Mouse (Mus musculus) T-helper 17 cell (primary cell): Measurements from ENCODE around the gene Dpm3.

ENCODE experiments used
- in situ Hi-C, 2 experiments: fragments of 300-600 bp; cut with MboI, MseI; formaldehyde crosslinking; loops; 1 replicate in 1 of 2; 2 replicates in 1 of 2; pipeline ENCODE4 v1.15.1; 2025; ENCODE audit warnings: high pct_unique_total_duplicates in 2 of 2

Gene Dpm3

DNA sequence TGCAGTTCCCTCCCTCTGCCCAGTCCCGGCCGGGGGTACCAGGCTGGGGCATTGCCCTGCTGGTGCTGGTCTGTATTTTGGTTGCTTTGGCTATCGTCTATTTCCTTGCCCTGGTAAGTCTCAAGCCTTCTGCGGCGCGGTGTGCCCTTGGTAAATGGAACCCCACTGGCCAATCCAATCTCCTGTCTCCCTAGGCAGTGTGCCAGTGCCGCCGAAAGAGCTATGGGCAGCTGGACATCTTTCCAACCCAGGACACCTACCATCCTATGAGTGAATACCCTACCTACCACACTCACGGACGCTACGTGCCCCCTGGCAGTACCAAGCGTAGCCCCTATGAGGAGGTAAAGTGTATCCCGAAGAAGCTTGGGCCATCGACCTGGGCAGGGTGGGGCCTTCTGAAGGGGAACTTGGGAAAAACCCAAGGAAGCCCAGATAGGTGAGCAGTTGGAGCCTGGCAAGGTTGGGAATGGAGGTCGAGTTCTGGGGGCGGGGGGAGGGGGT, 27.3 kb upstream of the Dpm3 start:
- in situ Hi-C loops = no loop called here

DNA sequence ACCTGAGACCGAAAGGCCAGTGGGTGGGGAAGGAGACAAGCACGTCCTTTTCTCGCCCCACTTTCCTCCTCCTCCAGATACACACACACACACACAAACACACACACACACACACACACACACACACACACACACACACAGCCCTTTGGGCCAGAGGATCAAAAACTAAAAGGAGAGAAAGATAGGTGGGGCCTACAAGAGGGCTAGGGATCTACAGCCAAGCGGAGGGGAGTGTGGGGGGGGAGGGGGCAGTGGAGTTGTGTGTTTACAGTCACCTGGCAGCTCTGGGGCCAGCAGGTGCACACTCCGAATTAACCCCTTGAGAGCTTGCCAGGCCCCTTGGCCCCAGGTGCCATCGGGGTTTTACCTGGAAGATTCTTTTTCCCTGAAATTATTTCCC, 26.5 kb upstream of the Dpm3 start:
- in situ Hi-C loops = no loop called here

DNA sequence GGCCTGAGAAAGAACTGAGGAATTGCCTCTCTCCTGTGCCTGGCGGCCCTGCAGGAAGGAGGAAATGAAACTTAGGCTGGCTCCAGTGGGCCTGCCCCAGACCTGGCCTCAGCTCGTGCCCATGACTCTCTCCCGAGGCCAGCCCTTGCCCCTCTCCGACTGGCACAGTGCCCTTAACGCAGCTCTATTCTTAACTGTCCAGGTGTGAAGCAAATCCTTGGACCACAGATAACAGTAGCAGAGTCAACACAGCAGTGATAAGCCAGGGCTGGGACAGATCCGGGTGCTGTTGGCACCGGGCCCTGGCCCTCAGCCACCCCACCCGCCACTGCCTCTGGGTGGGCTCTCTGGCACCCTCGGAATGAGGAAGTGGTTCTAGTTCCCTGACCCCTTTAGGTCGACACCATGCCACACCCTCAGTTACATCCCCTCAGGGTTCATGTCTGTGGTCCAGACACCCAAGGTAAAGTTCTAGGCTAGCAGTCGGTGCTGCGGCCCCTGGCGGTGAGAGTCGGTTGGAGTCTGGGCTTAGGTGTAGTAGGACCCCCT, 25.5 kb upstream of the Dpm3 start:
- in situ Hi-C loops = no loop called here

DNA sequence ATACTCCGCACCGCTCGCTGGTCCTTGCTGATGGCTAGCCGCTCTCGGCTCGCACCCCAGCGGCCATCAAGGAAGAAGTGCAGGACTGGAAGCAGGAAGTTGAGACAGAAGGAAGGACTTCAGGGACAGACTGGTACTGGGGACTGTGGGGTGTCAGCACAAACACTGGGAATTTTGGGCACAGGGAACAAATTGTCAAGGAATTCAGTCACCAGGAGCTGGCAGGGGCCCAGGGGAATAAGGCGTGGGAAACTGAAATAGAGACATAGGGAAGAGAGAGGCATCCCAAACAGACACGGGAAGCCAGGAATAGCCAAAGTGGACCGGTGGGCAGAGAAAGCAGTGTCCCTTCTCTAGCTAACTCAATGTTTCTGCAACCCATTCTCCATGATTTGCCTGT, 22.6 kb upstream of the Dpm3 start:
- in situ Hi-C loops = no loop called here

DNA sequence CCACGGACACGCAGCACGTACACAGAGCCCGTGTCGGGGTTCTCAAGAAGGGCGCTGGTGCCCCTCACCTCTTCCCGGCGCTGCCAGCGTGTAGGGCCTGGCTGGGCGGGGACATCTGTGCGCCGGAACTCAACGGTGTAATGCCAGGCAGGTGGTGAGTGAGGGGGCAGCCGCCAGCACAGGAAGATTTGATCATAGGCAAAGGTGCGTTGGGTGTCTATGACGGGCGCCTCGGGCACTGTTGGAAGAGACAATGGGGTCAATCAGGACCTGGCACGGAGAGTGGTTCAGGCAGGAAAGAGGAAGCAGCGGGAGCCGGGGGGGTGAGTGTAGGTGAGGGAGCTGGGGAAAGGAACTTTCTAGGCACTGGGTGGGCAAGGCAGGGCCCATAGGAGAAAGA, 21.5 kb upstream of the Dpm3 start:
- in situ Hi-C loops = no loop called here

DNA sequence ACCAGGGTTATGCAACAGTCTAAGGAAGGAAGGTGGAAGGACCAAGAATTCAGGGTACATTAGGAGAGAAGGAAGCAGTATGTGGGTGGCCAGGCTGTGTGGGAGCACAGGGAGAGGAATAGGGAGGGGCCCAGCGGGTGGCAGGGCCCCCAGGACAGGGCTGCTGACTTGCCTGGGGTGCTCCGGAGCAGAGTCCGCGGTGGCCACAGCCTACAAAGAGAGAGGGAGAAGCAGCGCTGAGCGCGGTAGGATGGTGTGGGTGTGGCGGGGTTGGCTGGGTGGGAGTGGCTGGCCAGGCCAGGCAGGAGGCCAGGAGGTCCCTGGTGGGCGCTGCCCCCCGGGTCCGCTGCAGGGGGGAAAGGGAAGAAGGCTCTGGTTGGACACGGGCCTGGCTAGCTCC, 20.7 kb upstream of the Dpm3 start:
- in situ Hi-C loops = no loop called here

DNA sequence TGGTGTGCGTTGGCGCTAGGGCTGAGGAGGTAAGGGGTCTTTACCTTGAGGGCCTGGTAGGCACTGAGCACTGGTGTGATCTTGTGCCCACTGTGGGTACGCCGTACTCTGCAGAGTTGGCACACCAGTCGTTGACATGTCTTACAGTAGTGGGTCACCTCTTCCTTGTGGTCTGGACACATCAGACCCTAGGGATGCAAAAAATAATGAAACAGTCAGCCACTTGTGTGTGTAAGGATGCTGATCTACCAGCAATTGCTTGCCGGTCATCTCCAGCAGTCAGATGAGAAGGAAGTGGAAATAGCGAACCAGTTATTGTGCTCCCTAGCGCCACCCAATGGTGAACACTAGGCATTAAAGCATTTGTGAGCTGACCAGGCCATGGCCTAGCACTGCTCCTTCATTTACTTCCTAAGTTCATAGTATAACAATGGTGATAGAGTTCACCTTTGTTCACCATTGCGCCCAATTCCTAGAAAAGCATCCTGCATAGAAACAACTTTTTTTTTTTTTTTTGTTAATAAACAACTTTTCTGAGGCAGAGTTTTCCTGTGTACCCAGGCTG, 16.7 kb upstream of the Dpm3 start:
- in situ Hi-C loops = loop anchor here in 1 of 2 experiments (10.0 kb wide), 1 partner anchor 1362 kb away; the partner anchor contains the start of genes Gm42674, S100a4 and S100a5

DNA sequence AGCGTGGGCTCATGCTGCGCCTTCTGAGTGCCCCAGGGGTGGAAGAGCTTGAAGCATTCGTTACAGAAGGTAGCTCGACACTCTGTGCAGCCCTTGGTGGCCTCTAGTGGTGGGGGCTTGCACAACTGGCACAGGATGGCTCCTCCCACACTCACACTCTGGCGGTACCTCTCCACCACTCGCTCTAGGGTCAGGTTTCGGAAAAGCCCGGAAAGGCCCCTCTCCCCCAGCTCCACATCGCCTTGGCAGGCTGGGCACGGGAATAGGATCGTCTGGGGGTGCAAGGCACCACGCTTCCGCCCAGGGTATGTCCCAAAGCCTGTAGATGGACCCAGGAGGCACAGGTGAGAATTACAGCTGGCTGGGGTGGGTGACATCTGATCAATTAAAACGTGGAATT, 15.5 kb upstream of the Dpm3 start:
- in situ Hi-C loops = loop anchor here in 1 of 2 experiments (10.0 kb wide), 1 partner anchor 1361 kb away; the partner anchor contains the start of genes Gm42674, S100a4 and S100a5

DNA sequence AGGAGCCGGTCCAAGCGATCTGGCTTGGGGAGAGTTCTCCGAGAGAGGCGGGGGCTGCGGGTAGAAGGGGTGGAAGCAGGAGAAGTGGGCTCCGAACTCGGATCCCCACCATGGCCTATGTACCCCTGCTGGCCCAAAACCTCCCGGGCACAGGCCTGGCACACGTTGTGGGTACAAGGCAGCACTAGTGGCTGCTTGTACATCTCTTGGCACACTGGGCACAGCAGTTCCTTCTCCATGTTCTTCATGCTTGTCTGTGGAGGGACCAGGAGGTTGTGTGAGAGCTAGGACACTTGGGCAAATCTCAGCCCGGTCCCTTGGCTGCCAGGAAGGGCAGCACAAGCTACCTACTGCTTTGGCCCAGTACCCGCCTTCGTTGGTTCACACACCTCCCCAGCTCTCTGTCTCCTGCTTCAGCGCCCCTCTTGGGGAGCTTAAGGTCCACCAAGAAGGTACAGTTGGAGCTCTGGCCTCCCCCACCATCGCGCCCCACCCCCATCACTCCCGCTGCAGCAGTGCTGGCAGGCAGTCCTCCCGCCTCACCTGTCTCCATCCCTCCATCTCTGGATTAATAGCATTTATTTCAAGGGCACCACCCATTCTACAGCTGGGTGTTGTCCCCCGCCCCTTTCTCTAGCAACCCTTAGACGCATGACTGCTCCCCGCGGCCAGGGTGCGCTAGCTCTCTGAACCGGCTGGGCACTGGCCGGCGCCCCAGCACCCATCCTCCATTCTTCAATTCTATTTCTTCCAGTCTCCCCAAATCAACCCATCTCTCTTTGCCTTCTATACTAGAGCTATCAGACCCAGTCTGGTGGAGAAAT, 14.8 kb upstream of the Dpm3 start:
- in situ Hi-C loops = loop anchor here in 1 of 2 experiments (10.0 kb wide), 1 partner anchor 1360 kb away; the partner anchor contains the start of genes Gm42674, S100a4 and S100a5

DNA sequence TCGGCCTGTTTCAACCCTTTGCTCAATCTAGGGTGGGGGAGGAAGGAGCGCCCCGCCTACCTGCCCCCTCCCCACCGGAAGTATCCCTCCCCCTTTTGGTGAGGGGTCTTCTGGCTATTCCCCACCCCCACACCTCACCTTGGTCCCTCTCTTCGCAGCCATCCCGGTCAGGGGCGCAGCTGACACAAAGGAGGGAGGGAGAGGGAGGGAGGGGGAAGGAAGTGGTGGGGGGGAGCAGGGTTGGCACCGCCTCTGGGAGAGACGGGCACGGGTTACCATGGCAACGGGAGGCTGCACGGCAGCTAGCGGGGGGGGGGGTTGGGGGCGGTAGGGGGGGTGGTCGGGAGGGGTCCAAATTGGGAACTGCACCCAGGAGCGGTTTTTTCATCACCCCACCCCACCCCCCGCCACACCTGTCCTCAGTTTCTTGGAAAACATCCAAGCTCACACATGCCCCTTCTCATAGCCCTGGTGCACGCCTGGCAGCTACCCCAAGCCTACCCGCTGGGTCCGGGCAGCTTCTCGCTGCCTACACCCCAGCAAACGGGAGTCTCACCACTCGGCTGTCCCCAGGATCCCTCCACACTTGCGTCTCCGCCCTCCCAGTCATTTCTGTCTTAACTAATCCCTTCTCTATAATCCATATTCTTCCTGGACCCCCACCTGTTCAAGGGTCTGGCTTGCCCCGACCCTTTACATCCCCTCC, 14.0 kb upstream of the Dpm3 start:
- in situ Hi-C loops = loop anchor here (5.0 to 10.0 kb wide), 4 partner anchors 37 to 1360 kb away; partner anchors contain the start of genes Efna1 (in 2 of the 2), Gm42674 (in 1 of the 2), S100a4 (in 1 of the 2) and S100a5 (in 1 of the 2)

DNA sequence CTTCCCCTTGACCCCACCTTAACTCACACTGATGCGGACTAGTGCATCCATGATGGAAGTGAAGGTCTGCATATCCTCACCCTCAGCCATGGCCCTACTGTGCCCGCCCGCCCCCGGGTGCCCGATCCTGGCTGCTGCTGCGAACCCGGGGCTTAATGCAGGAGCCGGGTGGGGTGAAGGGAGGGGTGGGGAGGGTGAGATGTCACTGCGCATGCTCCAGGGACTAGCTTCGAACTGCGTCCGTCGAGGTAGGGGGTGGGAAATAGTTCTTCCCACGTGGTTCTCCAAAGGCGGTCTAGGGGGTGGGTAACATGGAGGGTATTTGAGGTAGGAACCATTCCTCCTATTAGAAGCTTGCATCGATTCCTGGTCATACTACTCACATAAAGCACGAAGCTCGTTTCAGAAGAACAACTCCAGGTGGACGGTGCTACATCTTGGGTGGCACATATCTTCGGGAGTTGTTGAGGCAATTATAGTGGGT, 13.4 kb upstream of the Dpm3 start, which contains the start of gene Krtcap2:
Gene Krtcap2 (plus strand): TSS at position 279 of the 484 bp plus-strand sequence.
- in situ Hi-C loops = loop anchor here (5.0 to 10.0 kb wide), 4 partner anchors 37 to 1359 kb away; partner anchors contain the start of genes Efna1 (in 2 of the 2), Gm42674 (in 1 of the 2), S100a4 (in 1 of the 2) and S100a5 (in 1 of the 2)

DNA sequence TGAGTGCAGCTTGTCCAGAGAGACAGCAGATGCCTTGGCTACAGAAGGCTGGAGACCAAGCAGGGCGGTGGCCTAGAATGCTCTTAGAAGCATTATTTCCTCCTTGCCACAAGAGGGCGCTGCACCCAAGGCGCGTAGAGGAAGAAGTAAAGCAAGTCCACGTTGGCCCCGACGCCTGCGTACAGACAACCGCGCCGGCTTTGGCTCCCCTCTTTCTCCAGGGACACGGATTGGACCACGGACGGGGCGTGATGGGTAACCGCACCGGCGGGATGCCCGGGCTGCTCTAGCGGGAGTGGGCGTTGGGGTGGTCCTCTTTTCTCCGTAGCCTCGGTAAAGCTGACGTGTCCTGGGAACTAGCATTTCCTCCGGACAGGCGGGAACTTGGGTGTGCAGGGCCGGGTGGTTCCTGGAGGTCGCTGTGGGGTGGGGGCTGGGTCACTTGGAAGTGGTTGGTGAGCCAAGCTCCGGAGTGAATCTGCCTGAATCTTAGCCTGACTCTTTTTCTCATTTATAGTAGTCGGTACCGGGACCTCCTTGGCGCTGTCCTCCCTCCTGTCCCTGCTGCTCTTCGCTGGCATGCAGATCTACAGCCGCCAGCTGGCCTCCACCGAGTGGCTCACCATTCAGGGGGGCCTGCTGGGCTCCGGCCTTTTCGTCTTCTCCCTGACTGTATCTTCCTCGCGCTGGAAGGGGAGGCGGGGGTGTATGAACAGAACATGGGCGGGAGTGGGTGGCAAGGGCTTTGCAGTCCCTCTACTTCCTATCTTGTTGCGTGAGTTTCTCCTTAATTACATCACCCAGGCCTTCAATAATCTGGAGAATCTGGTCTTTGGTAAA, 12.7 kb upstream of the Dpm3 start, which contains the start of gene Trim46:
Gene Trim46 (minus strand): TSS at position 49 of the 840 bp plus-strand sequence.
- in situ Hi-C loops = loop anchor here (5.0 to 10.0 kb wide), 4 partner anchors 36 to 1358 kb away; partner anchors contain the start of genes Efna1 (in 2 of the 2), Gm42674 (in 1 of the 2), S100a4 (in 1 of the 2) and S100a5 (in 1 of the 2)

DNA sequence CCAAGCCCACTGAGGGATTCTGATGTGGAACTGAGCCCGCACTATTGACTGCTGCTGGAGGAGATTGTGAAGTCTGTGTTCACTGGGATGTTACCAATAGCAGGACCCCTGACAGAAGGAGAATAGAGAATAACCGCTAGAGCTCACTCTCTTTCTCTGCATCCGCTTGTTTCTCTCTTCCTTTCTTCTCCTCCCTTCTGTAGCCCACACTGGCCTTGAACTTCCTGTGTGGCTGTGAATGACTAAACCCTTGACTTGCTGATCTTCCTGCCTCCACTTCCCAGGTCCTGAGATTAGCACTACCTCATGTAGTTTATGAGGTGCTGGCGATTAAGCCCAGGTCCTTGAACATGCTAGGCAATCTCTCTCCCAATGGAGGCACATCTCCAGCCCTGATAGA, 11.7 kb upstream of the Dpm3 start:
- in situ Hi-C loops = loop anchor here (5.0 to 10.0 kb wide), 4 partner anchors 35 to 1357 kb away; partner anchors contain the start of genes Efna1 (in 2 of the 2), Gm42674 (in 1 of the 2), S100a4 (in 1 of the 2) and S100a5 (in 1 of the 2)

DNA sequence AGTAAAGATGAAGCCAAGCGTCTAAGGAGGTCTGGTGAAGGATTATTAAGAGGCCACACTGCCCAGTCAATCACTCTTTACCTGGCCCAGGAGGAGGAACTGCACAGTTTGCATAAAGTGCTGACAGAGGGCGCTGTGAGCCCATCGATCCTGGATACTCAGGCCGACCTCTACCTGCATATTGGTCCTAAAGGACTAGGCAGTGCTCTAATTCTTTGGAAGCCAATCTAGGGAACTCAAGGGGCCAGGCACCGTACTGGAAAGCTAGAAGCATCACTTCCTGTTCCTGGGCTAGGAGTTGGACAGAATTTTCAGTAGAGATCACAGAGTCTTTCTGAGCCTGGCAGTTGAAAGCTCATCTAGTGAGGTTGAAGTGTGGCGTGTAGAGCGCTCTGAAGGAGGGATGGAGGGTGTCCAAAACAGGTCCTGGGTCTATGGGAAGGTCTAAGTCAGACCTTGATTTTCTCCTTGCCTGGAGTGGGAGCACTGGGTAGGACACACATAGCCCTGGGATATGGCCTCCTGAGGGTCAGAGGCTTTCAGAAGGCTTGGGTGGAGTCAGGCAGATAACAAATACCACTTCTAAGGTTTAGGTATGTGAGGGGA, 8.6 kb upstream of the Dpm3 start:
- in situ Hi-C loops = no loop called here

DNA sequence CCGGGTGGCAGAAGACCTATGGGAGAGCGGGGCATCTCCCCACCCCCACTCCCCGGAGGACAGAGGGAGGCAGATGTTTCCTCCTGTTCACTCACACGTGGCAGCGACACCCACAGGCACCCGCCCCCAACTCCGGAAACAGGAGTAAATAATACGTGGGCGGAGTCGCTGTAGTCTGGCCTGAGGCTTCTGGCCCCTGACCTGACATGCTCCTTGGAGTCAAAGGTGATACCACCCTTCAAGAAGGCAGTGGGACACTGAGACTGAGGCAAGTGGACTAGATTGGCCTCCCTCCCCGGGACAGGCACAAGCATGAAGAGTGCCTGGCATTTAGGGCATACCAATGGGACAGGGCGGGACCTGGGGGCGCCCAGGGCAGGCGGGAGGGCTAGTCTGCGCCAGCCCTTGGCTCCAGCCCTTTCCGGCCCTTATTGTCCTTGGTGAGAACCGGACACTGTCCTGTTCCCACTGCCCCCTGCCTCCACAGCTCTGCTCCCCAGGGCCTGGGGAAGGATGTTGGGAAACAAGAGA, 7.7 kb upstream of the Dpm3 start:
- in situ Hi-C loops = no loop called here

DNA sequence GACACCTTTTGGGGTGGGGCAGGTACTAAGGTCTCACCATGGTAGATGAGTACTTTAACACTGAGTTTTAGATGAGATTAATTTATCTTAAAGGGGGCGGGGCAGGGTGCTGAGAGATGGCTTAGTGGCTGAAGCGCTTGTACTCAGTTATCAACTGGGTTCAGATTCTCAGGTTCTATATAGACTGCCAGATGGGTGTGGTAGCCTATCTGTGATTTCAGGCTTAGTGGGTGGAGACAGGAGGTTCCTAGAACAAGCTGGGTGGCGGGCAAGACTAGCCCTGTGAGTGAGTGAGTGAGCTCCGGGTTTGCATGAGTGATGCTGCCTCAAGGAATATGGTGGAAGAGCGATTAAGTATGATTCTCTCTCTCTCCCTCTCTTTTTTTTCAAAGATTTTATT, 4.2 kb upstream of the Dpm3 start:
- in situ Hi-C loops = no loop called here

DNA sequence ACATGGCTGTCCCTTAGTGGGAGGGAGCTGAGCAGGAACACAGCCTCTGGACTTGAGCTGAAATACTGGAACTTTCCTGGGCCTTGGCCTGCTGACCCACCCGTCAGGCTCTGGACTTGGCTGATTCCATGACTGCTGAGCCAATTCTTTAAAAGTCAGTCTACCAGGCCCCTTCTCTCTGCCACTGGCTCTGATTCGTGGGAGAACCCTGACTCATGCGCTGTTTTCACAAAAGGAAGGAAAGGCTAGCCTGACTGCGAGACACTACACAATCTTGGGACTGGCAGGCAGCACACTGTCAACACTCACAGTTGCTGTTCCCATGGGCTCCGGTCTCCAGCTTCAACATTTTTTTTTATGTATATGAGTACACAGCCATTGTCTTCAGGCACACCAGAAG, 3.0 kb upstream of the Dpm3 start:
- in situ Hi-C loops = no loop called here

DNA sequence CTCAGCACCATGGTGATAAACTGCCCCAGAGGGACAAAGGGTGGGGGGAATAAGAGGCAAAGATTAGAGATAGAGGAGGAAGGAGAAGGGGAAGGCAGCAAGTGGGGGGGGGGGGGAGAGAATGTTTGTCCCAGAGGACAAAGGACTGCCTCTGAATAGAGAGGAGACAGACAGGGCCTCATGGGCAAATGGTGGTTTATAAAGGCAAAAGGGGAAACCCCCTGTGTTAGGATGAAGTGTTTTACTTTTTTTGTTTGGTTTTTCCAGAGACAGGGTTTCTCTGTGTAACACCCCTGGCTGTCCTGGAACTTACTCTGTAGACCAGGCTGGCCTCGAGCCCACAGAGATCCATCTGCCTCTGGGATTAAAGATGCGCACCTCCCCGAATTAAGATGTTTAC, 1.1 kb downstream of the Dpm3 start:
- in situ Hi-C loops = no loop called here

DNA sequence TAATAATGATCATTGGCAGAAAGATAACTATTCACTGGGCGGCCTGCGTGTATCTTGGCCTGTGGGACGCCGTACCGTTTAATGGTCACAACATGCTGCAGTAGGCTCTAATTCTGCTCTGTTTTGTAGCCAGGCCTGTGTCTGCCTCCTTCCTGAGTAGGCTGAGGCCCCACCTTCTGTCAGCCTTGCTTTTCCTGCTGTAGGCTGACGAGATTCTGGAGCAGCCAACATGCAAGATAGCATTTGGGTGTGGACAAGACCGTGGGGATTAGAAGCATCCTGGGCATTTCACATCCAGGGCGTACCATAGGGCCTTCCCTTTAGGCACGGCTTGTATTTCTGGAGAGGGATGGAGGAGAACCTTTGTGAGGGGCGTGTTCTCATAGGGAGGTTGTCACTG, 3.3 kb downstream of the Dpm3 start:
- in situ Hi-C loops = no loop called here
